Mouse (Mus musculus): ENCODE data around the gene Prdm11.

Gene Prdm11

DNA sequence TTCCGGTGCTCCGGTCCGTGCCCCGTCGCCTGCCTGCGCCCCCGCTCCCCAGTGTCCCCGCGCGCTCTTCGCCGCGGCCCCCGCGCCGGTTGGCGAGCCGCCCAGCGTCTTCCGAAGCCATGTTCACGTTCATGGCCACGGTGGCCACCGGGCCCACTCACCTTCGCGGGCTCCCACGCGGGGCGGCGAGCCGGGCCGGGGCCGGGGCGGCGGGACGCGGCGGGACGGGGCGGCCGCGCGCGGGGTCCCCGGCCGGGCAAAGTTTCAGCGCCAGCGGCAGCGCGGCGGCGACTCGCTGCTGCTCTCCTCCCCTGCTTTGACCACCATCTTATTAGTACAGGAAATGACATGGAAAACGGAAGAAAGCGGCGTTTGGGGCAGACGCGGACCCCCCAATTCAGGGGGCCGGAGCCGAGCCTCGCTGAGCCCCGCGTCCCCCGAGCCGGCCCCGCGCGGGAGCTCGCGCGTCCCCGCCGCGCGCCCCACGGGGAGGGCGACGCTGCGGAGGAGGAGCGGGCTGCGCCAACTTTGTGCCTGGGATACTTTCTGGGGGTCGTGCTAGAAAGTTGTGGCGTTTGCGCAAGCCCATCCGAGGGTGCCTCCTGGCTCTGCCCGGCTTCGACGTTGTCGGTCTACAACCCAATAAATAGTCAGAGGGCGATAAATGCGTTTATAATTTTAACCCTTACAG lies at the start of gene Prdm11:
Gene Prdm11, minus strand, starts transcription at position 350 of the 691 bp plus-strand sequence.
- peak; percentile 73 for DNase-seq

DNA sequence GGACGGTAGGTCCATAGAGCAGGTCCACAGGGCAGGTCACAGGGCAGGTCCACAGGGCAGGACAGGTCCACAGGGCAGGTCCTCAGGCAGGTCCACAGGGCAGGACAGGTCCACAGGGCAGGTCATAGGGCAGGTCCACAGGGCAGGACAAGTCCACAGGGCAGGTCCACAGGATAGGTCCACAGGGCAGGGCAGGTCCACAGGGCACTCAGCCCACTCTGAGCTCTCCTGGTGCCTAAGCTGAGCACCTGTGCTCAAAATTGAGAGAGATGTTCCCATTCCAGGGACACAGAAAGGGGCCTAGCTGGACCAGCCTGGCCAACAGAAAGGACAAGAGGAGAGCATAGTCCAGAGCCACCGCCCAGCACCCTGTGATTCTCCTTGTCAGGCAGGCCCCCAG lies 46.4 kb upstream of the Prdm11 start:
- DNase-seq: no peak

DNA sequence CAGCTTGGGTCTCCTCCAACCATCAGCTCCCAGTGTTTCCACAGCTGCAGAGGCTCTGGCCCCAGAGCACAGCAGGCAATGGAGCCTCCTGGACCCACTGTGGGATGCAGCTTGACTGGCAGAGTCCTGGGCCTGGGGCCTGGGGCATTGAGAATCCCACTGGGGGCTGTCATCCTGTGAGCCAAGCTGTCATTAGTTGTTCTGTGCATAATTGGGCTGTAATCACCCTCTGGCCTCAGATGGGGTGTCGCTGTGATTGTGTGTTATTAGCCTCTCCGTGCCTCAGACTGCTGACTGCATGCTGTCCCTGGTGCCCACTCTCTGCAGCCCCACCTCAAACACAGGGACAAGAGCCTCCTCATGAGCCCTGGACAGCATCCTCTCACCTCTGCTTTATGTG lies 45.7 kb upstream of the Prdm11 start:
- peak; percentile 80 for DNase-seq

DNA sequence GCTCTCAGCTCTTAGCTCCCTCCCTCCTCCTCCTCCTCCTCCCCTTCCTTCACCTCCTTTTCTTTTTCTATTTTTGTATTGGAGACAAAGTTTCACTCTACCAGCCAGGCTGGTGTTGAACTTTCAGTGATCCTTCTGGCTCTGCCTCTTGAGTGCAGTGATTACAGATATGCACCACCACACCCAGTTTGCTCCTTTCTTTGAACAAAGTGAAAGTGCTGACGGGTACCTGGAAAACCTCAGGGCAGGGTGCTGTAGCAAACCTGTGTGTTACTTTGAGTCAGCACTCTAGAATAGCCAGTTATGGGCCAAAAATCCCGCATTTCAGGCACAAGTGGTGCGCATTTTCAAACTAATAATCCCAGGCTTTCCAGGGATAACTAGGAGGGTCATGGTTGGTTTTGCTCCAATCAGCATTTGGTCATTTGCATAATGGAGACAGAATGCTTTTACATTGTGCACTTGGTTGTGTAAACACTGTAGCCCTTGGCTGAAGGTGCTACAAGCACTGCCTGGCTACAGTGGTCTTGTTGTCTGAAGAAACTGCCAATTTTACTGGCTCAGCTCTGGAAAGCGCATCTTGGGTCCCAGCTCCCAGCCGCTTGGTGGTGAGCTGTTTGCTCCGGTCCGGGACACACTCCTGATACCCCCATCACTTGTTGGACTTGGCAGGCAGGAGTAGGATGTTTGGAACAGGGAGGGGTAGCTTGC lies 43.6 kb upstream of the Prdm11 start:
- DNase-seq: peak; percentile 39

DNA sequence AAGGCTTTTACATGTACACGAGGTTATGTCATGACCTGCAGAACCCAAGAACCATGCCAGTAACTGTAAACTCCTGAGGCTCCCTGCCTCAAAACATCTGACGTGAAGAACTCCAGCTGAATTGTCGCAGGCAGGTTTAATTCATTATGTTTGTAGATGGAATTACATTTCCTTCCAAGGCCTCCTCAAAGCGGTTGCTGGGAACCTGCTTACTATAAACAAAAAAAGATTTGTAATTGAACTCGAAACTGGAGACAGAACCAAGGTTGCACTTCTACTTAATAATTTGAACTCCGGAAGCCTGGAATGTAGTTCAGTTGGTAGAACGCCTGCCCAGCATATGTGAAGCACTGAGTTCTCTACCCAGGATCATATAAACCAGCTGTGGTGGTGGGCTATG lies 42.0 kb upstream of the Prdm11 start:
- no peak for DNase-seq

DNA sequence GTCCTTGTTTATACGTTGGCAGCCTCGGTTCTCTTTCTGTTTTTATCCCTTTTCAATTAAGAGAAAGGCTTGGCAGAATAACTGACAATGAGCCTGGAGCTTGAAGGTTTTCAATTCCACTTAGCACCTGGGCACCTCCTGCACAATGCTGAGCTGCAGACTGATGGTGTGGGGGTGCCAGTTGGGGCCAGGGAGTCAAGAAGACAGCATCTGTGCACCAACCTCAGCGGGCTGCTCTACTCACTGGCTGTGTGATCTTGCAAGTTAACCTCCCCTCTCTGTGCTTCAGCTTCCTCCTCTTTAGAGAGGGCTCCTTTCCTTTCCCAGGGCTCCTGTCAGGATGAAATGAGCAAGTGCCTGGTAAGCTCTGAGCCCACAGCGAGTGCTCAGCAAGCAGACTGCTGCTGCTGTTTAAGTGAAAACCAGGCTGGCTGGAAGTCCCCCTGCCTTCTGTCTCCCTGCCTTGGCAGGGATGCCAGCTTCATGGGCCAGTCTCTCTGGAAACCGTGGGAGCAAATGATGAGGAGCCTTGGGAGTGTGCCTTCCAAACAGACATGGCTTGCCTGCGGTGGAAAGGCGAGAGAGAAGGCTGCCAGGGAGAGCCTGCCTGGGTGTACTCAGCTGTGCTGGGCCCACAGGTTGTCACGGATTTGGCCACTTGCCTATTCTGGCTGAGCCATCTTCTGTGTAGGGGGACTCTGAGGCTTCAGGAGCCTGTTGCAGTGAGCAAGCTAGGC lies 39.5 kb upstream of the Prdm11 start:
- no peak for DNase-seq

DNA sequence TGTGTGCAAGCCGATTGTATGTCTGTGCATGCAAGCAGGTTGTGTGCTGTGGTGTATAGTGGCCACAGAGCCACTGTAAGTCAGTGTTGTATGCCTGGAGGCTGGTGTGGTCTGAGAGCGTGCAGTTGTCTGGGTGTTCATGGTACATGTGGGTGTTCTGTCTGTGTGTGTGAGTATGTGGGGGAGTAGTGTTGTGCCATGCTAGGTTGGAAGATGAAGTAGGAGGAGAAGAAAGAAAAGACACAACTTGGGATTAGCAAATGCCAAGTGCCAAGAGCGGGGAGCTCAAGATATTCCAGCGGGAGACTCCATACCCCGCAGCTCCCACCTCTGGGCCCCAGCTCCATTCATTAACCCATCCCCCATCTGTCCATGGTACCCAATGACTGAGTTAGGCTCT lies 38.5 kb upstream of the Prdm11 start:
- DNase-seq: no peak

DNA sequence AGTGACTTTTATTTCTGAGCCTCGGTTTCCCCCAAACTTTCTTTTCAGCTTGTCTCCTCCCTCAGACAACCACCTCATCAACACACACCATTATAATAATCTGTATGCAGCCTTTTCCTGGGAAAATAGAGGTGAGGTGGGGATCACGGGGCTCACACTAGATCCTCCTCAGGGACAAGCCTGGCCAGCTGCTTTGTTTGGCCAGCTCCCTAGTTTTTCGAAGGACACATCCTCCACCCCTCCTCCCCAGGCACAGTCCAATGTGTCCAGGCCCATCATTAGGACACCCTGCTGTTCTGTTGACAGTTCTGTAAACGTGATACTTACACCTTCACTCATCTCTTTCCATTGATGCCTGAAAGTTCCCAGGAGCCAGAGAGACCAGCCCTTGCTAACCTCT lies 37.4 kb upstream of the Prdm11 start:
- no peak for DNase-seq

DNA sequence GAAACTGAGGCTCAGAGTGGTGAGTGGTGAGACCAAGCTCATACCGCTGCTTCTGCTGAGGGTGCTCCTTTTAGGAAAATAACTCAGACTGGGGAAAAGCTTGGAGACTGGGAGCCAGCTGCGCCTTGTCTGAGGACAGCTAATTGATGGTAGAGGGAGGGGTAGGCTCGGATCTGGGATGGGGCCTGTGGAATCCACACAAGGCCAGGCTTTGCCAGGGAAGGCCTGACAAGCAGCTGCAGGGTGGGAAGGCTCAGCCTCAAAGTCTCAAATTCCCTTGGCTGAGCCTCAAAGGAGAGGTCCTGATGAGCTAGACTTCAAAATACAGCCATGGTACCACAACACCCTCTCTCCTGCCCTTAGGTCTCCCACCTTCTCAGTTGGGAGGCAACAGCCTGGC lies 36.9 kb upstream of the Prdm11 start:
- DNase-seq: peak; percentile 36

DNA sequence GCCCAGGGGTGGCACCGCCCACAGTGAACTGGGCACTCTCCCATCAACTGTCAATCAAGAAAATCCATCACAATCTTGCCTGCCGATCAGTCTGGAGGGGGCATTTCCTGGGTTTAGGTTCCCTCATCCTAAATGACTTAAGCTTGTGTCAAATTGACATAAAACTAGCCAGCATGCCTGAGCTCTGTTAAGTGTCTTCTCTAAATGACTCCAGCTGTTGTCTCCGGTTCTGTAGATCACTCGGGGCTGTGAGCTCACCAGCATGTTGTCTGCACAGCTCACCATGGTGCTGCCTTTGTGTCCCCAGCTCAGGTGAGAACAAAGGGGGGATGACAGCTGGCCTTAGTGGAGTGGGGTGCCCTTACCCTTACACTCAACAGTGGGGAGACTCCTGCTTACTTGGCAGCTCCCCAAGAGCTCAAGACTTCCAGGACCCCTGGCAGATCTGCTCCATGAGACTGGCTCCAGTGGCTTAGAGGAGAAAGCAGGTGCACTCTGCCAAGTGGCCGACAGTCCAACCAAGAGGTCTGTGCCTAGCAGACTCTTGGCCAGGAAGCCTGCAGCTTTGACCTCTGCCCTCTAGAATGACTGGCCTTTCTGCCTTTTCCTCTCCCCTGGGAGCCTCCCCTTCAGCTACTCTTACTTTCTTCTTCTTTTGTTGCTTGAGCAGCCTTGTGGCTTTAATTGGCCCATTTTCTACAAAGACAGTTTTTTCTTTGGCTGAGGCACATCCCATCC lies 35.1 kb upstream of the Prdm11 start:
- no peak for DNase-seq

DNA sequence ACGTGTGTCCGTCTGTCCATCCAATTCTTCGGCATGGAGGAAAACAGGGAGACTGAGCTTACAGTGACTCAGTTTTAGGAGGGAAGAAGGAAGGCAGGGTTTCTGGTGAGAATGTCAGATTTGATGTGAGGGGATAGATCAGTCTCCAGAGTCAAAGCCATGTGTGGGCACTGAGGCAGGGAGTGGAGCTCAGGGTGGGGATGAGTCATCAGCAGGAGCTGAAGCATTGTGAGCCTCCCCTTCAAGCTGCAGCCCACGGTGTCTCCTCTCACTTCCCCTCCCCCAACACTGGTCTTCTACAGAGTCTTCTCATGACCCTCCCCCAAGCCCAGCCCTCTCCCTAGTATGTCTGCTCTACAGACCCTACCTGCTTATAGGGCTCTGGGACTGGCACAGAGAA lies 33.4 kb upstream of the Prdm11 start:
- no peak for DNase-seq

DNA sequence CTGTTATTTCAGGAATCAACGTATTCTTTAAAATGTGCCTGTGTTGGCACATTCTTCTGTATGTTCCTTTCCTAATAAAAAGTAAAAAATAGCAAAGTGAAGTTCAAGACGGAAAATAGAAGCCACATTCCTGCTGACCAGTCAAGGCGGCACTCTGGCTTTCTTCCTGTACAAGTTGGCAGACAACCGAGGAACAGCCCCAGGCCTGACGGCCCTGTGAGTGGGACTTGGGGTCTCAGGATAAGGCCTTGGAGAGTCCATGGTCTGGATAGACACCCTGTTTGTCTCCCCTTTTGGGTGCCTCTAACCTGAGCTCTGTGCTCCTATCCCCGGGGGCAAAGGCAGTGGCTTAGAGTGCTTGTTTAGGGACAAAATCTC lies 30.6 kb upstream of the Prdm11 start:
- DNase-seq: no peak

DNA sequence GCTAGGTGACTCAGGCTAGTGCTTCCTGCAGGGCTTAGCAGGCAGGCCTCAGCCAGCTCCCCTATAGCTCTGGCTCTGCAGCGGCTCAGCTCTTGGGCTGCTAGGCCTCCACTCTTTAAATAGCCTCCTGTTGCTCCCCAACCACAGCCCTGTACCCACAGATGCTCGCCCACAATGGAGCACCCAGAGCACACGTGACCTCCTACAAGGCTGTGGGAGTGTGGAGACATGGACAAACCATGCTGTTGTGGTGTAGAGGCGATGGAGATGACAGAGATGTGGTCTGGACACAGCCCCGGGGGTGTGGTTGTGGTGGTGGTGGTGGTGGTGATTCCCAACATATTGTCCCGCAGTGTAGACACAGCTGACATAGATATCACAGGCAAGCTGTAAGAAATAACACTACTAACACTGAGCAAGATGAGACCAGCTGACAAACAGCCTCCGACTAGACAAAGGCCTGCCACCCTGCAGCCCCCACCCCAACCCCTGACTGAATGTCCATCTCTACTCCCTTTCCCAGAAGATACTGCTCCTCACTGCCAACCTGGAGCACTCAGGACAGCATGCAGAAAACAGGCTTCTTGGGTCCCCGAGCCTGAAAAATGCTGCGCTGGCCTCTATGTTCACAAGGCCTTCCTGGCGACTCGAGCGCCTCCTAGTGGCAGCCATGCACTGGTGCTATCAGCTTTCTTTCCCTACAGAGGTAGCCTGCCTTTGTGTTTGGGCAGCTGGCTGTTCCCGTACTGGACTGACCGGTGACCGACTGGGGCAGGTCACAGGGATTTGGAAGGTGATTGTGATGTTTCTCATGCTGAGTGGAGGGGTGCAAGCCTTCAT lies 30.0 kb upstream of the Prdm11 start:
- DNase-seq: peak; percentile 86

DNA sequence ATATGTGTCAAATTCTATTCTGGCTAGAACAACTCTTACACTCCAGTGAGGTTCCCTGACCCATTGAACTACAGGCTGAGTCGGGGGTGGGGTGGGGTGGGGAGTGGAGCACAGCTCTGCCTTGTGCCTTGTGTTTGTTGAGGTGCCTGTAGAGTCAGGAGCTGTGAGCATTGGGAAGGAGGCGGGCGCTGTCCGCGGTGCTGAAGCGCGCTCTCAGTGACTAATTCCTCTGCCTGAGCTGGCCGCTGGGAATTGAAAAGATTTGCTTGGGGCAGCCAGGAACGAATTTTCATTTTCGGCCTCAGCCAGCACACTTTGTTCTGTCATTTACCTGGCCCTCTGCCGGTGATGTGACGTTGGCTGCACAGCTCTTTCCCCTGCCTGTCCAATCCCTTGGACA lies 25.7 kb upstream of the Prdm11 start:
- peak; percentile 84 for DNase-seq

DNA sequence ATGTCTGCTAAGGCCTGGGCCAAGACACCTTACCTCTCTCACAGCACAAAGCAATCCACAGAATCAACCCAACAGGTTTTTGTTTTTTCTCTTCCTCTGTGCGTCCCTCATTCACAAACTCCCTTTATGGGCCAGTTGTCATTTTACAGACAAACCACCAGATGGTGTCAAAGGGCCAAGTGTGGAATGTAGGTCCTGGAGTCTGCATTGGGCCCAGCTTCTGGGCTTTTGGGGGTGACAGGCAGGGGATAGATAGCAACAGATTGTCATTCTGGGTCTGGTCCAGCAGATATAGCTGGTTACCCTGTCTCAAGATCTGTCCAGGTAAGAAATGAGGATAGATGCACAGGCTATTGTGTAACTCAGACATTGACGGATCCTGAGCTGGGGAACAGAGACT lies 23.0 kb upstream of the Prdm11 start:
- peak; percentile 76 for DNase-seq

DNA sequence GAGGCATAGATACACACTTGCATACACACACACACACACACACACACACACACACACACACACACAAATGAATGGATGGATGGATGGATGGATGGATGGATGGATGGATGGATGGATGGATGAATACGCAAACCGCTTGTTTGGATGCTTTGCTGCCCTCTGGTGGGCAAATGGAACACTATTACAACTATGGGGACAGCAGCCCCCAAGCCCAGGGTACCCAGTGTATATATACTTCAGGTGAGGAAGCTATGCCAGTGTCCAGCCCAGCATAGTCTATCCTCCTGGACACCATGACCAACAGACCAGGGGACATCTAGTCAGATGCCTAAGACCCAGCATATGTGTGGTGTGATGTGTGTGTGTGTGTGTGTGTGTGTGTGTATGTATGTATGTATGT lies 17.4 kb upstream of the Prdm11 start:
- peak; percentile 76 for DNase-seq

DNA sequence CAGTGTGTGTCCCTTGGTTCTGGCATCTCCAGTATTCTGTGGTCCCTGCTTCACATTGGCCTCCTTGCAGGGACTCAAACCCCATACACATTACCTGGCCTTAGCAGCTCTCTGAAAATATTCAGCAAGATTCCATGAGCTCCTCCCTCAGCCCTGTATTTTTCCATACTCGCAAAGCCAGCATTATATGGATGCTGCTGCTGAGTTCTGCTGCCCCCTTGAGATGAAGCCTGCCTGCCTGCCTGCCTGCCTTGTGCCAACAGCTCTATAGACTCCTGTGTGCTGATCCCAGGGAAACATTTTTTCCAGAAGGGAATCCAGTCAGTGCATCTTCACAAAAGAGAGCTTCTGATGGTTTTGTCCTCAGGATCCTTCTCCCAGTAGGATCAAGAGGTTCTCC lies 5.9 kb upstream of the Prdm11 start:
- DNase-seq: no peak

DNA sequence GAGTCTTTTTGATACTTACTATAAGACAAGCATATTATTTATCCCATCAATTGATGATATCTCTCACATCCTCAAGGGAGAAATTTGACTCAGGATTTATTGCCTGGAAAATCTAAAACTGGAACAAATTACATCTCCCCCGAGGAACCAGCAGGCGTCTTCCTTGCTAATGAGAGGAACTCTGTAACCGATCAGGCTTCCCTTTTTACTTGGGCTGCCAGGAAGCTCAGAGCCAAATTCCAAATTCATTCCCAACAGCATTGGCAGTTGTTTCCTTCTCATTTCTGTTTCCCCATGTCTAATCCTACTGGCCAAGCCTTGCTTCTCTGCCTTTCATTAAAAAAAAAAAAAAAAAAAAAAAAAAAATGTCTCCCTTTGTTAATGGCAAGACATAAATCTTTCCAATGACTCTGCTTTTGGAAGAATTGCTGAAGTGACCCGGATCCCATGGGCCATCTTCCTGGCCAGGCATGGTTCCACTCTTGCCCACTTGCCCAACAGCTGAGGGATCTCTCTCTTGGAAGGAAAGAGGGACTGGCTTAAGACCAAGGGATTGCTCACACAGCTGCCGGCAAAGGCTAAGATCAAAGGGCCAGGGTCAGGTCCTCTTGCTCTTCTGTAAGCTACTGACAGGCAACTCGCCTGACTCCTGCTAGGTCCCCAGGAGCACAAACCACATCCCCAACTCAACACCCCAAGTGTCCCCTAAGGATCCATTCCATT lies 2.8 kb upstream of the Prdm11 start:
- DNase-seq: no peak

DNA sequence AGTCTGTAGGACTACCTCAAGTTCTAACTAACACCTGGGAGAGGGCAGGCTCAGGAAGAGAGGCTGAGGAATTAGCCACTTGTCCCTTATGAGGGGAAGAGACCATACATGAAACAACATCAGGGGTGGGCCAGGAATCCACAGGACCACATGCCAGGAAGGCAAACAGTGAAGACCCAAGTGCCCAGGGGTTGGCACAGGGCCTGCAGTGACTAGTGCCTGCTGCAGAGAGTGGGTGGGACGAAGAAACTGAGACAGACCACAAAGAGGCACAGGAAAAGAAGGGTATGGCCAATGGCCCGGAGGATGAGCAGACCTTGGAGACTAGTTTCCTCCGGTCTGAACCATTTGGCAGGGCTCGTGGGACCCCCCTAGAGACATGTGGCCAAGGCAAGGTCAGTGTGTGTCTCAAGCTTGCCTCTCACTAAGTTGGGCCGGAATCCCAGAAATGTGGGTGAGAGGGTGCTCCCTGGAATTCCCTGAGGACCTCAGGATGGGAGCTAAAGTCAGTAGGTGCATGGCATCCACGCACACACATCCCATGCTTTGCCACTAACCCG lies 1.6 kb upstream of the Prdm11 start:
- DNase-seq: no peak

DNA sequence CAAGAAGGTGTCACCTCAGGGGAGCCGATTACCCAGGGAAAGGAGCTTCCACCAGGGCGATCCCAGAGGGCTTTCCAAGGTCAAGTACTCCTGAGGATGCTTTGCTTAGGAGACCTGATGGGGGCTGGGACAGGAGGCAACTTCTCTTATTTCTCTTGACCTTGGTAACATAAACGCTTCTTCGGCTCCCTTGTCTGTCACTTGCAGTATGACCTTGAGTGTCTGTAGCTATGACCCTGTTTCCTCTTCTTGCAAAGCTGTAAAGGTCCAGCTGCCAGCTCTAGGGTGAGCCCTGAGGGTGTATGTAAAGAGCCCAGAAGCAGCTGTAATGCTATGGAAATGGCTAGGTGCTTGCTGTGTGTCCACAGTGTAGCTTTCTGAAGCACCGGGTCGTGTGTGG lies 1.1 kb upstream of the Prdm11 start:
- no peak for DNase-seq

DNA sequence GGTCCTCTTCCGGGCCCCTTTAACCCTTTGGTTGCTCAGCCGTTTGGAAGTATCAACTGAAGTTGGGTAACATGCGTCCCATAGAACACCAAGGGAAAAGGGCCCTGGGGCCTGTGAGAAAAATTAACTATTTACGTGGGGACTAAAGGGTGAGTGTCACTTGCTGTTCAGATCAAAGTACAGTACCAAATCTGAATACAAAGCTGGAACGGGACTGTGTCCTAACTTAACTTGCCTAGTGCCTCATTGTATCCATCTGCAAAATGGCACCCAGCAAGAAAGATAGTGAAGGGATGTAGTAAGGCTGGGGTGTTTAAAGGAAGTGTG lies 505 bp upstream of the Prdm11 start:
- DNase-seq: no peak
